Mouse (Mus musculus): ENCODE results near the gene Ica1l. TPM values are rescaled to one million over a fixed set of nuclear protein-coding genes. Genes with fewer than 3 reads are reported as not detected.

The Ica1l gene
- total RNA-seq, 4 experiments from 2014 or later, result 2.7 to 3.5 (median 2.9) TPM

- no peak for DNase-seq
These were observed 83.0 kb downstream of the Ica1l start for GRCm38 (mm10) chr1:59959941-59960340.

GRCm38 (mm10) chr1:59957206-59957605 lies 85.8 kb downstream of the Ica1l start:
- DNase-seq, result no peak

GRCm38 (mm10) chr1:59947509-59947908 lies 95.5 kb downstream of the Ica1l start:
- DNase-seq, result no peak

GRCm38 (mm10) chr1:59945969-59946368 lies 97.0 kb downstream of the Ica1l start:
- no peak for DNase-seq

GRCm38 (mm10) chr1:59943825-59944224 lies 99.2 kb downstream of the Ica1l start:
- no peak for DNase-seq

- DNase-seq, result no peak
These were observed 100.8 kb downstream of the Ica1l start for GRCm38 (mm10) chr1:59942057-59942790.

- no peak for DNase-seq
These were observed 101.9 kb downstream of the Ica1l start for GRCm38 (mm10) chr1:59941063-59941462.

DNA sequence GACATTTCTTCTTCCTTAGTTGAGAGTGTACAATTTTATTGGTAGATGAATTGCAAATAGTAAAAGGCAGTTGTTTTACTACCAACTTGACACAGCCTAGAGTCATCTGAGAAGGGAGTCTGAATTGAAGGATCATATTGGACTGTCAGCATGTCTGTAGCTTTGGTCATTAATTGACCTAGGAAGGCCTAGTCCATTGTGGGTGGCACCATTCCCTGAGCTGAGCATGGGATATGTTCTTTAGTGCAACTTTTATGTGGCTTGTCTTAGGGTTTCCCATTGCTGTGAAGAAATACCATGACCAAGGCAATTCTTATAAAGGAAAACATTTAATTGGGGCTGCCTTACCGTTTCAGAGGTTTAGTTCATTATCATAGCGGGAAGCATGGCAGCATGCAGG lies 110.0 kb downstream of the Ica1l start:
- no peak for DNase-seq

Other genes starting within 250 kb of the Ica1l start
- gene Fam117b, start 130.2 kb downstream of the Ica1l start, total RNA-seq (2022), result 10 to 100 TPM; 39.3 to 54.0 (median 45.2) TPM
- 10 to 100 TPM in 3 of 4 experiments, 1 to 10 TPM in 1; 8.9 to 17.9 (median 15.9) TPM for gene Carf, start 55.1 kb upstream of the Ica1l start, total RNA-seq (2022)
- gene Wdr12, start 55.5 kb upstream of the Ica1l start, total RNA-seq (2022), result 10 to 100 TPM; 14.8 to 20.5 (median 18.5) TPM
- gene Nbeal1, start 137.4 kb upstream of the Ica1l start, total RNA-seq (2022), result 10 to 100 TPM; 64.5 to 93.8 (median 75.0) TPM

All from adrenal gland, adult 8-10 months (tissue).